Mouse (Mus musculus) erythroblast, embryonic 14.5 days (primary cell): ENCODE data around the gene Zkscan6.

ENCODE experiments used
- GATA1 ChIP-seq: IDR thresholded peaks from 2 replicates; pipeline ENCODE4 v1.6.1; 2012; ENCODE audit warnings: low read length, inconsistent platforms, mixed read lengths
- TAL1 ChIP-seq: IDR thresholded peaks from 3 replicates; pipeline ENCODE4 v1.6.1; 2012; ENCODE audit warnings: low read length, inconsistent platforms, mixed read lengths

DNA sequence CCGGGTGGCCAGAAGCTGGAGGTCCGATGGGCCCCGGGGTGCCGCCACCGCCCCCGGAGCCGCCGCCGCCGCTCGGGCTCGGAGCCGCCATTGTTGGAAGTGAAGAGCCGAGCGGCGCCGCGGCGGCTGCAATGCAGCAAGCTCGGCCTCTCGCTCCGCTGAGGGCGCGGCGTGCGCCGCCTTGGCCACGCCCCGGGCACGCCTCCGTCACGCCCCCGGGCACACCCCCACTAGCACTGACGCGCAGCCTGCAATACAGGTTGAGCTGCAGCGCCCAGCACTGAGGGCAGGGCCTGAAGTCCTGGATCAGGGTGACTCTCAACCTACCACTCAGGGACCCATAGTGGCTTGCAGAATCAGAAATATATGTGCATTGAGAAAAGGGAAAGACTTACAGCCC is 18.8 kb upstream of the Zkscan6 start, which contains the start of gene Map2k4:
- TF ChIP-seq GATA1 = no peak
- no peak for TF ChIP-seq TAL1
